Mouse (Mus musculus): ENCODE measurements around the gene Ms4a7.

GRCm38 (mm10) chr19:11280223-11280622 is 55.7 kb downstream of the Ms4a7 start:
- TF ChIP-seq CTCF (IDR thresholded peaks at IDR 0.05; ENCODE audit: low read depth, low read length) = no peak
- TF ChIP-seq POLR2A (IDR thresholded peaks at IDR 0.05; ENCODE audit: borderline replicate concordance, low read depth, low read length) = no peak

Data from bone marrow macrophage, adult 2 months (primary cell).